Mouse (Mus musculus) telencephalon, adult 2 months (tissue): ENCODE data around the gene Gm10282.

Experiments used
- DNase-seq: peaks from one replicate; pipeline ENCODE4 v3.0.0-alpha.2; 2011; ENCODE audit warnings: low read depth, low spot score

Gene Gm10282

DNA sequence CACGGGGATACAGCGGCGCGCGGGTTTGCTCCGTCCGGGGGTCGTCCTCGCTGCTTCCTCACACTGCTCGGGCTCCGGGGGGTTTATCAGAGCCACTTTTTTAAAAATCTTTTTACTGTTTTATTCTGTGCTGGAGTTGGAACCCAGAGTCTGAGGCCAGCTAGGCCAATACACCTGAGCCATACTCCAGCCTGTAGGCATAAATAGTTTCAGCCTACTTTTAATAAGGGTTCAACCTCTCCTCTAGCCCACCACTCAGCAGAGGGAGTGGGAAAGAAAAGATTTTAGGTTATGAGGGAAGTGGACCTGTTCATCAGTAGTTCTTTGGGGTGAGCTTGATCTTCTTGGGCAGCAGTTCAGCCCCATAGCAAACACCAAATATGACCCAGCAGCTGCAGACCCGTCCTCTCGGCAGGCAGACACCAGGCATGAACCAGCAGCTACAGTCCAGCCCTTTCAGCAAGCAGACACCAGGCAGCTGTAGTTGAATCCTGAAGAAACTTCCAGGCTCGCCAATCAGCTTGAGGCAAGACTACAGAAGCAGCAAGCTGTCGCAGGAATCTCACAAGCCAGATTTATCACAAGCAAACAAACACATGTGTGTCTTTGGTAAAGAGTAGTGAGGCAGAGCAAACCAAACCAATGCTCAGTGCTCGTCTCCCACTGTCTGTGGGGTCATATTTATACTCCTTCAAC is at the start of gene Gm10282:
Gm10282 (minus strand) TSS at position 51 of the 696 bp plus-strand sequence.
- no peak for DNase-seq

GRCm38 (mm10) chr8:72354272-72354671 is 49.2 kb upstream of the Gm10282 start:
- no peak for DNase-seq

GRCm38 (mm10) chr8:72353700-72354045 is 48.6 kb upstream of the Gm10282 start:
- no peak for DNase-seq

DNA sequence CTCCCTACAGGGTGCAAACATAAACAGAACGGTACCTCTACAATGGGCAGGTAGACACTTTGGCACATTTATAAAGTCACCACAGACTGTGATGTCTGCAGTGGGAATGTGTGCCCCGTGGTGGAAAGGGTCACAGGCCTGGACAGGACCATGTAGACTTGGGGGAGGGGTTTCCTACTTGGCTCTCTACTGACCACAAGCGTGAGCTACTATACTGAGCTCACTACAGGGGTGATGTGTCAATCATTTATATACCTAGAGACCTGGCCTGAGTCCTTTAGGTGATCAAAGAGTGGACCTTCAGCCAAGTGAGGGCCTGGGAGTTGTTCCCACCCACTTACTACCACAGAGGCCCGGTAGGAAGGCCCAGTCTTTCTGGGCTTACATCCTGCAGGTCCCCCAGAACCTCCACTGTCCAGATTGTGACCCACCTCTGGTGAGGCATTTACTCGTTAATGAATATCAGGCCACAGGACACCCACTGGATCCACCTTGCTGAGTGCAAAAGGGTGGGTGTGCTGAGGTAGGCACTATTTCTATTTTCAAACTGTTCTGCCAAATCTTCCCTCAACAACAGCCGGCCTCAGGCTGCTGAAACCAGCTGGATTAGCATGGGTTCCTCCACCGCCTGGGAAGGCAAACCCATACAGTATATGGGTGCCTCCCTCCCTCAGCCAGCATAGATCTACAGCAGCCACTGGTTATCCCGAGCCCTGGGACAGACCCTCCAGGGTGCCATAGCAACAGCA is 48.1 kb upstream of the Gm10282 start:
- no peak for DNase-seq

DNA sequence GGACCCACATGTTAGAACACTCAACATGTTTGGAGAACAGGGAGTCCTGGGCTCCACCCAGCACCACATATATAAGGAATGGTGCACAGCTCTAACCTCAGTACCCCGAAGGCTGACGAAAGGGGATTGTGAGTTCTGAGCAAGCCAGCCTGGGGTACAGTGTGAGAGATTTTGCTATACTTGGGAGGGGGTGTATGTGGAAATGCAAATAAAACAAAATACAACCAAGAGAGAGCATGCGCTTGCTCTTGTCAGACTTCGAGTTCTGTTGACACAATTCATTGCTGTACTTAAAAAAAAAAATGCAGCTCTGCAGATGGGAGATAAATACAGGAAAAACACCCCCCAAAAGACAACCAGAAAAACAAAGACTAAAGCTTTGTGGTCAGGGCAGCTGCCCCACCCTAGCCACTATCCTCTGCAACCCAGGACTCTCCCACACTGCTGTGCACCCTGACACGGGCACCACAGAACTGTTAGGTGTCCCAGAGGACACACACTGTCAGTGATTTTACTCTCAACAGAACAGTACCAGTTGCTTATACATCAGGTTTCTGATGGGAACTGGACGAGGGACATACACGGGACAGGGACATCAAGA is 46.4 kb upstream of the Gm10282 start:
- DNase-seq: no peak

GRCm38 (mm10) chr8:72350727-72351126 is 45.7 kb upstream of the Gm10282 start:
- DNase-seq: no peak

DNA sequence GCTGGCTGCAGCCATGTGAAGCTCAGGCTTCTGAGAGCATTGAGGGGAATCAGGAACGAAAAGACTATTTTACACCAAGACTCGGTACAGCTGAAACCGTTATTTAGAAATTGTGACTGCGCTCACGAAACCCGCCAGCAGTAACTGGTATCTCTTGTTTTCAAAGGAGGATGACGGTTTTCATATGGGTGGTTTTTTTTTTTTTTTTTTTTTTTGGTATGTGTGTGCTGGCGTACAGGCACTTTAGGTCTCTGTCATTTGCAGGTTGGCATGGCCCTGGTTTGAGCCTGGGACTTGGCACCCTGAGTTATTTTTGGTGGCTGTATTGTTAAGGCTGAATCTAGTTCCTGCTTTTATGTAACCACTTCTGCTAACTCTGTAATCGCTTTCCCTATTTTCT is 44.8 kb upstream of the Gm10282 start:
- DNase-seq: no peak

GRCm38 (mm10) chr8:72348956-72349355 is 43.9 kb upstream of the Gm10282 start:
- no peak for DNase-seq

DNA sequence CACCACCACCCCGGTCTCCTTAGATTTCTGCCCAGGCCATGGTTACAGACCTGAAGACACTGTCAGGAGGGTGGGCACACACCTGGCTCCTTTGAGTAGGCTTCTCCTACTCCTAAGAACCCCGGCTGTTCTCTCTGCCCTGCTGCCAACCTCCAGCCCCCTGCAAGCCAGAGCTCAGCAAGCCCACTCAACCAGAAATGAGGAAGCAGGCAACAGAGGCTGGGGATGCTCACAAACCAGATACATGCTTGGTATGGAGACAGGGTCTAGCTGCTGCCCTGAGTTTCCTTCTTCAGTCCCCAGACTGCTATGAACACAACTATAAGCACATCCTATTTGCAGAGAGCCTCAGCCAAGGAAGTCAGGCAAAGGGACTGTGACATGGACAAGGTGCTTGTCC is 43.1 kb upstream of the Gm10282 start:
- DNase-seq: no peak

DNA sequence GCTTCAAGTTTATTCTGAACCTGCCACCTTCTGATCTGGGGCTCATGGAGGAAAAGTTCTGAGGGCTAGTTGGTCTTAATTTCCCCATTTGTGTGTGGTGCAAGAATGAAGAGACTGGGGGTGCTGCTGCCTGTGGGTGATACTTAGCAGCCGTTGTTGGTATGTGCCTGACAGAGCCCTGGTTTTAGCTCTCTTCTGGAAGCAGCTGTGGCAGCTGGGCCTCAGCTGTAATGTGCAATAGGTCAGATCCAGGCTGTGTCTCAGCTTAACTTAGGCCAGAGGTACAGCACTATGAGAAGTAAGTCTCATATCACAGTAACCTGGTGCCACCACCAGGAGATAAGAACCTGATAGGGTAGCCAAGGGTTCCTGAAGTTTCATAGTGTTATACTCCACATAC is 42.5 kb upstream of the Gm10282 start:
- DNase-seq: no peak

DNA sequence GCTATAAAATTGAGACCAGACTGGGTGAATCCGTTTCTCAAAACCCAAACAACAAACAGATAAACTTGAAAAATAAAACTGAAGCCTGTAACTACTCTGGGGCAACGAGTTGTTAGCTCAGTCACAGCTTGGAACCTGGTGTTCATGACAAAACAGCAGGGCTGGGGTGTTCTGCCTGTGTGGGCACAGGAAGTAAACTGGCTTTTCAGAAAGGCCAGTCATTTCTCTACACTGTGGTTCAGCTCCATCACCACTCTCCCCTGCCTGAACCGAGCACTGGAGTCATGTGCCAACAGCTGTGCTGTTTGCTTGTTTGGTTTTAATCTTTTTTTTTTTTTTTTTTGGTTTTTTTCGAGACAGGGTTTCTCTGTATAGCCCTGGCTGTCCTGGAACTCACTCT is 38.7 kb upstream of the Gm10282 start:
- no peak for DNase-seq

DNA sequence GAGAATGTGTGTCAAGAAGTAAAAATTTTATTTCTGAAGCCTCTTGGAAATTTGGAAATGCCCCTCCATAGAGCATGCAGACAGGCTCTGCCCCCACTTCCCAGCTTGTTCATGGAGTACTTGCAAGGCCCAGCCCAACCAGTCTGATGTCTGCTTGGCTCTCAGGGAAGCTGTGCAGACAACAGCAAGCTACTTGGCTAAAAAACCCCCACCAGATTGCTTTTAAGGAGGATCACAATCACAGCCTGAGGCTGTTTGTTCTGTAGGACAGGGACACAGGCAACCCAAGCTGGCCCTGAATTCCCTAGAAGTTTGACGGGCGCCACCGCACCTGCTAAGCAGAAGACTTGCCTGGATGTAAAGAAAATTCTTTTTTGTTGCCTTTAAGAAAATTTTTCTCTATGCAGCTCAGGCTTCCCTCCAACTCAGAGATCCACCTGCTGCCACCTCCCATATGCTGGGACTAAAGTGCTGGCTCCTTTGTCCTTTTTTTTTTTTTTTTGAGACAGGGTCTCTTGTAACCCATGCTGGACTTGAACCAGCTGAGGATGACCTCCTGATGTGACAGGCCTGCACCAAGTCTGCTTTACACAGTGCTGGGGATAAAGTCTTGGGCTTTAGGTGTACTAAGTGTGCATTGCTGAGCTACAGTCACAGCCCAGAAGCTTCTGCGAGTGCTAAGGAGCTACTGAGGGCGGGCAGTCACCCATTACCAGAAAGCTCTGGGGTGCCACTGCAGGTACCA is 37.7 kb upstream of the Gm10282 start:
- no peak for DNase-seq

GRCm38 (mm10) chr8:72337034-72337433 is 32.0 kb upstream of the Gm10282 start:
- DNase-seq: no peak

- no peak for DNase-seq
These were observed 31.2 kb upstream of the Gm10282 start for GRCm38 (mm10) chr8:72336273-72336672.

DNA sequence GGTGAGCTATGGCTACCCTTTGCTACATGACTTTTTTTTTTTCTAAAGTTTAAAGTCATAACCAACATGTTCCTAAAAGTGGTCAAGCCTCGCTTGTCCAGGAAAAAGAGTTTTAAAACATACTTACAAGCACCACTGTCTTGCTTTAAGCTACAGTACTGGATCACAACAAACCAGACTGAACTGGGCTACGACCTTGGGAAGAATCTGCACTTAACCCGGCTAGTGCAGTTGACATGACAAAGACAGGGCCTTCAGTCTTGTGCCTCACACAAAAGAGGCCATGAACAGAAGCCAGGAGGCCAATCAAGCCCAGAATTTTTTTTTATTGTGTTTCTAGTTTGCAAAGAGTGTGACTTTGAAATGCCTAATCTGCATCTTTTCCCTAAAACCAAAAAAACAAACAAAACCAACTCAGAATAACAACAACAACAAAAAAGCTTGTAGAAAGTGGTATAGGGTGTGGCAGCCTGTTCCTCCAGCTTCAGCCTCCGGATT is 29.1 kb upstream of the Gm10282 start:
- DNase-seq: no peak

- DNase-seq: no peak
These were observed 28.5 kb upstream of the Gm10282 start for GRCm38 (mm10) chr8:72333429-72334143.

GRCm38 (mm10) chr8:72331631-72332030 is 26.6 kb upstream of the Gm10282 start:
- DNase-seq: no peak

DNA sequence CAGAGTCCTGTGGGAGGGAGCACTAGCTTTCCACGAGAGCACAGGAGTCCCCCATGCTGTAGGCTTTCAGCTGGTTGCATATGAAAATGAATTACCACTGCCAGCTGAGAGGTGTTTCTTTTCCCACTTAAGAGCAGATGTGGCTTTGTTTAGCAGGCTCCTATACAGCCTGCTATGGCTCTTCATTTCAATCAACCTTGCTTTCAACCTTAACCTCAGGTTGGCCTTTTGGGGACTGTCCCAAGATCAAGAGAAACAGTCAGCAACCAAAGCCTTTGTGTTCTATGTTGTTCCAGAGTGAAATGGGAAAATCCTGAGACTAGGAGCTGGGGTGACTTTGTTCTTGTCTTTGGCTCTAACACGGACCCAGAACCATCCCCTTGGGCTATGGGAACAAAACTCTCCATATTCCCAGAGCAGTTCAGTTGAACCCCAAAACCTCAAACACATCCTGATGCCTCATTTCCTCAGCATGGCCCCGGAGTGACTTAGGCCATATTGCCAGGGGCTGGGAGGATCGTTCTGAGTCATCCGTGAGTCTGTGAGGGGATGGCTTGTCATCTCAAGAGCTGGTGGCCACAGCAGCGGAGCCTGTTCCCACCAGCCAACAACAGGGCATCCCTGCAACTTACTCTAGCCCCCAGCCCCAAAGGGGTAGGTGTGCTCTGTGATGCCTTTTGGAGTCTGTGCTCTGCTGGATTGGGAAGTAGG is 25.9 kb upstream of the Gm10282 start:
- DNase-seq: no peak

- DNase-seq: no peak
These were observed 24.1 kb upstream of the Gm10282 start for GRCm38 (mm10) chr8:72329116-72329515.

- DNase-seq: no peak
These were observed 19.6 kb upstream of the Gm10282 start for GRCm38 (mm10) chr8:72324708-72325107.
